Mouse (Mus musculus): ENCODE data around the gene Sqor. TPM values are rescaled to one million over a fixed set of nuclear protein-coding genes. Genes with fewer than 3 reads are reported as not detected.

Gene Sqor
- 4.9 and 5.5 TPM in 2 replicates for polyA plus RNA-seq (2015; fragmentation: Nextera tagmentation; extraction: Ambion mirVana)

DNA sequence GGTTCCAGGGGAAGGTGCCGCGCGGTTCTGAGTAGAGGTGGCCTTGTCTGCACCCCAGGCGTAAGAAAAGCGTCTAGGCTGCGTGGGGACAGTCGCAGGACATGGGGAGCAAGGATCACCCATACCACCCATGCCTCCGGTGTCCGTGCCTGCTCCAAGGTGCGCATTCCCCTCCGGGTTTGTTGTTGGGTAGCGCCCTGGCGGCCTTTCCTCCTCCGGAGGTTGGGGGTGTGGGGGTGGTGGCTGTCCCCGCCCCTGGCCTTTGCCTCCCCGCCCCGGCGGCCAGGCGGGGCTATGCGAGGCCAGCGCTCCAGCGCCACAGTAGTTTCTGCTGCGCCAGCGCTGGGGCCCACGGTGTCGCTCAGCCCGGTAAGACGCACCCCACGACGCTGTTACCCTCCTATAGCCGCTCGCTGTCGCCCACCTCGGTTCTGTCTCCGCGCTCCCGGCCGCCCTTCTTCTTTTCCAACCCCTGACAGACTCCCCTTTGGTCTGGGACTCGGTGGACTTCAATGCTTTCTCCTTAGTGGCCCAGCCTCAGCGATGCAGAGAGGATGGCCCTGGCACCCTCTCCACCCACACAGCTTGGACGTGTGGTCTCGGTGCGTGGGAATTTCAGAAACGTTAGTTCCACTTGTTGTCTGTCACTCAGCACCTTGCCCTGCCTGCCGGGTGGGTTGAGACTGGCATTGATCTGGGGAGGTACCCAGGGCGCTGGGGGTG, at the start of gene Sqor:
Gene Sqor (plus strand): TSS at position 167 of the 723 bp plus-strand sequence.
- ATAC-seq (ENCODE audit: extremely low read depth, insufficient number of reproducible peaks, low FRiP score, low TSS enrichment) = peak; percentile 68; the same call in 1 of the 2 replicates

DNA sequence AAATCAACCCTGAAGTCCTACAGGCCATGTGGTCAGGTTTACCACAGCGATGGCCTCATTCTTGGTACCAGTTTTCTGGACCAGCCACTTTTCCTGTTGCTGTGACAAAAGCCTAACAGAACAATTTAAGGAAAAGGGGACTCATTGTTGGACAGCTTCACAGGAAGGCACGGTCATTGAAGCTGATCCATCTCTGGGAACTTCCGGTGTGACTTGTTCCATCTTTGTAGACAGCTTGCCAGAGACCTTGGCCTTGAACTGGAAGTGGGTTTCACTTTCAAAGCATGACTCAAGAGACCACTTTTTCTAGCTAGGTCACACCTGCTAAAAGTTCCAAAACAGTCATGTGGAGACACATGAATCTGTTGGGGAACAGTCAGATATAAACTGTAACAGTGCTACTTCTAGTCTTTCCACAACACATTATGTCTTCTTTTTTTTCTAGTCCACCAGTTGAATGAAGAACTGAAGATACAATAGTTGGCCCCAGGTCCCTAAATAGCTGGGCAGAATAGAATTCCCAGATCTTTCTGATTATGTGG, 48.7 kb upstream of the Sqor start:
- Histone ChIP-seq H3K36me3 (no peaks in the 10 kb centered on the region), H3K4me3 (no peak overlapping the region)
- no peak for ATAC-seq (ENCODE audit: extremely low read depth, insufficient number of reproducible peaks, low FRiP score, low TSS enrichment)

More for the DNA sequence above, at the start of gene Sqor:
- Histone ChIP-seq H3K36me3 (no peaks in the 10 kb centered on the region), H3K27me3 (replicated peaks) (peaks cover 31% of the 10 kb centered on the region), H3K4me2 (peak within 1 kb of the TSS; percentile 93), H3K9me3 (no peaks in the 10 kb centered on the region), H3K27ac (replicated peaks) (no peak within 1 kb of the TSS), H3K4me1 (peaks cover 4% of the 10 kb centered on the region), H3K4me3 (peak within 1 kb of the TSS; percentile 63), H3K9ac (peak within 1 kb of the TSS; percentile 83)
- WGBS = under 1% methylated on average over 46 of the region's 46 CpGs

GRCm38 (mm10) chr2:122719232-122719631, 45.8 kb upstream of the Sqor start:
- 51% methylated on average over 1 of the region's 1 CpGs for WGBS
- Histone ChIP-seq H3K4me3 (no peak overlapping the region), H3K27ac (replicated peaks) (no peak overlapping the region), H3K4me2 (no peak overlapping the region), H3K36me3 (no peaks in the 10 kb centered on the region), H3K27me3 (replicated peaks) (0 out of 2 replicates have a peak, but pooled peaks cover 3% of the 10 kb centered on the region), H3K9me3 (no peaks in the 10 kb centered on the region), H3K9ac (no peak overlapping the region), H3K4me1 (no peaks in the 10 kb centered on the region)
- no peak for ATAC-seq (ENCODE audit: extremely low read depth, insufficient number of reproducible peaks, low FRiP score, low TSS enrichment)

More for the DNA sequence above, 48.7 kb upstream of the Sqor start:
- Histone ChIP-seq H3K9ac (no peak overlapping the region), H3K4me2 (no peak overlapping the region), H3K4me1 (no peaks in the 10 kb centered on the region), H3K27me3 (replicated peaks) (no peaks in the 10 kb centered on the region), H3K9me3 (no peaks in the 10 kb centered on the region), H3K27ac (replicated peaks) (no peak overlapping the region)
- 72% methylated on average over 3 of the region's 3 CpGs for WGBS

DNA sequence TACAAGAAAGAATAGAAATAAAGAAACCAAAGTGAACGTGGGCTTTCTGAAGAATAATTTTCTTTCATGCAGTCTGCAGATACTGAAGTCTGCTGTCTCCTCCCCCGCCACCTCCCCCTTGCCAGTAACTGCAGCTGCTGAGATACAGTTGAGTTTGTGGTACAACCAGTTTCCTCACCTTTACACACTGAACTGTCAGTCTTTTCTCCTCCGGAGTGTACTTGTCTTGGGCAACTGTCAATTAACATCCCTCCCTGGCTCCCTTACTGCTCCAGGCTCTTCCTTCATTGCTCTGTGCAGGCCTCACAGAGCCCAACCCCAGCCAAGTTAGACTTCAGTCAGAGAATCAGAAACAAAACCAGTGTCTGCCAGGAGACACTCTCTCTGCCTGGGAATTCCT, 44.5 kb upstream of the Sqor start:
- 0 out of 2 replicates have a peak, but pooled peaks cover 3% of the 10 kb centered on the region for H3K27me3 ChIP-seq (replicated peaks)
- H3K4me3 ChIP-seq = no peak overlapping the region
- H3K27ac ChIP-seq (replicated peaks) = no peak overlapping the region
- no peak for ATAC-seq (ENCODE audit: extremely low read depth, insufficient number of reproducible peaks, low FRiP score, low TSS enrichment)
- H3K9me3 ChIP-seq = no peaks in the 10 kb centered on the region
- no peaks in the 10 kb centered on the region for H3K4me1 ChIP-seq
- H3K36me3 ChIP-seq = no peaks in the 10 kb centered on the region
- 58% methylated on average over 3 of the region's 3 CpGs for WGBS
- no peak overlapping the region for H3K4me2 ChIP-seq
- no peak overlapping the region for H3K9ac ChIP-seq

- ATAC-seq (ENCODE audit: extremely low read depth, insufficient number of reproducible peaks, low FRiP score, low TSS enrichment) = no peak
- H3K27ac ChIP-seq (replicated peaks) = no peak overlapping the region
- H3K27me3 ChIP-seq (replicated peaks) = peaks cover 6% of the 10 kb centered on the region; the same call in 1 of the 2 replicates
- H3K36me3 ChIP-seq = no peaks in the 10 kb centered on the region
- H3K9me3 ChIP-seq = no peaks in the 10 kb centered on the region
- H3K4me2 ChIP-seq = no peak overlapping the region
- no peak overlapping the region for H3K4me3 ChIP-seq
- peaks cover 4% of the 10 kb centered on the region; the same call in 1 of the 2 replicates for H3K4me1 ChIP-seq
- WGBS = 53% methylated on average over 10 of the region's 10 CpGs
- H3K9ac ChIP-seq = no peak overlapping the region
Measured at GRCm38 (mm10) chr2:122725604-122726003, 39.4 kb upstream of the Sqor start.

- Histone ChIP-seq H3K4me1 (0 out of 2 replicates have a peak, but pooled peaks cover under 1% of the 10 kb centered on the region), H3K36me3 (no peaks in the 10 kb centered on the region), H3K4me3 (no peak overlapping the region), H3K9ac (no peak overlapping the region), H3K4me2 (no peak overlapping the region), H3K9me3 (no peaks in the 10 kb centered on the region), H3K27me3 (replicated peaks) (peaks cover 35% of the 10 kb centered on the region), H3K27ac (replicated peaks) (no peak overlapping the region)
- ATAC-seq (ENCODE audit: extremely low read depth, insufficient number of reproducible peaks, low FRiP score, low TSS enrichment) = no peak
- 64% methylated on average over 2 of the region's 2 CpGs for WGBS
Measured at GRCm38 (mm10) chr2:122731456-122731855, 33.6 kb upstream of the Sqor start.

DNA sequence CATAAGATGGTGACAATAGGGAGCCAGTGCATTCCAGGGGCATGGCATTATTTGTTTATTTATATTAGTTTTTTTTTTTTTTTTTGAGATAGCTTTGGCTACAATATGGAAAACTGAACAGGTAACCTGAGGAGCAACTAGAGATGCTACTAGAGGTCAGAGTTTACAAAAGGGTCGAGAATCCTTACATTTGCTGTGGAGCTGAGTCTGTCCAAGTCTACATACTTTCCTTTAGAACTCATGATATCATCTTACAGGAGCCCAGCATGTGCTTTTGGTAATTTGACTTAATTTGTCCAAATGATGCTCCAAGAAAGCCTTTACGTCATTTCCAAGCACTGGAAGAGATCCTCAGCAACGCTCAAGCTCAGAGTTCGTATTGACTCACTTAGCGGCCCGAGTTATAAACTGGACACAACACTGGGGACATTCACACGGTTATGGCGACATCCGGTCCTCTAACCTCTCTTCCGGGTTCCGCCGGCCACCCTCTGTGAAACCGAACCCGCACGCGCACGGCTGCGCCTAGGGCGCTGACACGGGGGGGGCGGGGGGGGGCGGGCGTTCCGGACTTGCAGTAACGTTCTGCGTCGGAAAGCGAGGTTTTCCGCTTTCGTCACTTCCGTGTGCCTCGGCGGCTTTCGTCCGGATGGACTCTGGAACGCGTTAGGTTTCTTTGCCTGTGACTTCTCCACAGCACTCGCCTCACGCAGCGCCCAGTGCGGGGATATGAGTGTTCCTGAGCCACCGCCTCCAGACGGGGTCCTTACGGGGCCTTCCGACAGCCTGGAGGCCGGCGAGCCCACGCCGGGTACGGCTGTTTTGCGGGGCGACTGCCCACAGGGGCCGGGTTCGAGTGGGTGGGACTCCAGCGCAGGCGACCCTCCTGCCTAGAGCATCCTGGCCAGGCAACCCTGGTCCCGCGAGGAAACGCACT, 26.9 kb upstream of the Sqor start, which contains the start of gene Bloc1s6:
Gene Bloc1s6 (plus strand): TSS at position 610 of the 937 bp plus-strand sequence.
- Histone ChIP-seq H3K9me3 (no peaks in the 10 kb centered on the region), H3K4me3 (peak within 1 kb of the TSS; percentile 93), H3K9ac (peak within 1 kb of the TSS; percentile 96), H3K27me3 (replicated peaks) (peaks cover 25% of the 10 kb centered on the region), H3K36me3 (peaks cover 11% of the 10 kb centered on the region), H3K27ac (replicated peaks) (peak within 1 kb of the TSS; percentile 95), H3K4me2 (peak within 1 kb of the TSS; percentile 84), H3K4me1 (peaks cover 10% of the 10 kb centered on the region)
- under 1% methylated on average over 50 of the region's 59 CpGs for WGBS
- peak; percentile 80 for ATAC-seq (ENCODE audit: extremely low read depth, insufficient number of reproducible peaks, low FRiP score, low TSS enrichment)

DNA sequence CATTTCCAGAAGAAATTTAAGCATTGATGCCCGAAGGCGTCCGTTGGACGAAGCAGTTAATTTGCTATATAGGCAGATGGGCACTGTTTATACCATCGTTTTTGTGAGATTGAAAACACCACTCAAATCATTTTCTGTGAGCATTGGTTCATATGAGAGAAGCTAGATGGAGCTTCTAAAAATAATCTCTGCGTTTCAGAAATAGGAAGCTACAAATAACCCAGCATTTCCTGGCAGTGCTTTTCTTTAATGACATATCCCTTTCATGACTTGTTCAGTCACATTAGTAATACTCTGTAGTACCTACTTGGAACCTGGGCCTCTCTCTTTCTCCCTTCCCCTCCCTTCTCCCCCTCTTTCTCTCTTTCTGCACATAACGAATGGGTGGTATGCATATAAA, 26.0 kb upstream of the Sqor start:
- Histone ChIP-seq H3K36me3 (peaks cover 18% of the 10 kb centered on the region), H3K9me3 (no peaks in the 10 kb centered on the region), H3K9ac (peak overlapping the region; percentile 96), H3K4me1 (peaks cover 10% of the 10 kb centered on the region), H3K4me2 (peak overlapping the region; percentile 84), H3K27me3 (replicated peaks) (peaks cover 18% of the 10 kb centered on the region), H3K27ac (replicated peaks) (peak overlapping the region; percentile 95; the same call in 1 of the 2 replicates), H3K4me3 (peak overlapping the region; percentile 93)
- WGBS = 30% methylated on average over 7 of the region's 7 CpGs
- ATAC-seq (ENCODE audit: extremely low read depth, insufficient number of reproducible peaks, low FRiP score, low TSS enrichment) = no peak

DNA sequence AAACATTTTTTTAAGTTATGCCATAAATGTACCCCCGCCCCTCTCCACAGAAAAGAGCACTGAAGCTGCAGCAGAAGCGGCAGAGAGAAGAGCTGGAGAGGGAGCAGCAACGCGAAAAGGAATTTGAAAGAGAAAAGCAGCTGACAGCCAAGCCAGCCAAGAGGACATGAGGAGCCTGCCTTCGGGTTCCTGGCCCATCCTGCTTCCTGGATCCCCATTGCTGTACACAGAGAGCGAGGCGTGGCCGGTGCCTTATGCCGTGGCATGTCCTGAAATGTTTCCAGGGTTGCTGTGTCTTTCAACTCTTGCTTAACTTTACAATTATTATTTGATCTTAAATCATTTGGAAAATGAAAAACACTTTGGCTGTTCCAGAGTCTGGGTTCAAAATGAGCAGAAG, 18.6 kb upstream of the Sqor start:
- no peak overlapping the region for H3K4me2 ChIP-seq
- H3K27me3 ChIP-seq (replicated peaks) = no peaks in the 10 kb centered on the region
- 80% methylated on average over 9 of the region's 9 CpGs for WGBS
- H3K27ac ChIP-seq (replicated peaks) = no peak overlapping the region
- peaks cover 71% of the 10 kb centered on the region for H3K36me3 ChIP-seq
- no peaks in the 10 kb centered on the region for H3K4me1 ChIP-seq
- no peaks in the 10 kb centered on the region for H3K9me3 ChIP-seq
- H3K4me3 ChIP-seq = no peak overlapping the region
- ATAC-seq (ENCODE audit: extremely low read depth, insufficient number of reproducible peaks, low FRiP score, low TSS enrichment) = no peak
- no peak overlapping the region for H3K9ac ChIP-seq

- Histone ChIP-seq H3K4me1 (no peaks in the 10 kb centered on the region), H3K9ac (no peak overlapping the region), H3K4me2 (no peak overlapping the region), H3K36me3 (peaks cover 6% of the 10 kb centered on the region; the same call in 1 of the 2 replicates), H3K9me3 (no peaks in the 10 kb centered on the region), H3K27me3 (replicated peaks) (peaks cover 9% of the 10 kb centered on the region; the same call in 1 of the 2 replicates), H3K4me3 (no peak overlapping the region), H3K27ac (replicated peaks) (no peak overlapping the region)
- no peak for ATAC-seq (ENCODE audit: extremely low read depth, insufficient number of reproducible peaks, low FRiP score, low TSS enrichment)
- 11% methylated on average over 7 of the region's 7 CpGs for WGBS
Measured at GRCm38 (mm10) chr2:122753739-122754343, 11.2 kb upstream of the Sqor start.
